Mouse (Mus musculus) lung, postnatal 10 days (tissue): ENCODE measurements around the gene Mettl21a.
"Not testable (repeated sequence)": the region's sequence is repeated elsewhere in the genome, so short reads cannot be mapped to it uniquely, and the experiment has no call there.

Experiments used
- DNase-seq: peaks from one replicate; pipeline ENCODE4 v3.0.0; 2021

Gene Mettl21a

GRCm38 (mm10) chr1:64609976-64610375, 7.1 kb downstream of the Mettl21a start:
- no peak for DNase-seq

DNA sequence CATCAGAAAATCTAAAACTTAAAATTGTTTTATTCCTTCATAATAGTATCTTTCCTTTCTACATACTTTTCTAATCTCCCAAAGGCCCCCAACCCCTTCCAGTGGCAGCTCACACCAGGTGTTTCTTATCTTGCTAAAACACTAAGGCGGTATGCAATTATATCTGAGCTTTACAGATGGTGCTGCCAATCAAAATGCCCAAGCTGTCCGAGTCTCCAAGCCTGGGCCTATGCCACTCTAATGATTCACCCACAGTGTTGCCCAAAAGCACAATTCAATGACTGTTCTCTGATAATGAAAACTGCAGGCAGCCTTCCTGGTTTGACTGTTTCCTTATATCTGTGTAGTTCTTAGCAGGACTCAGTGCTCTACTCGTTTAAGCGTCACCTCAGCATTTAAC, 7.9 kb downstream of the Mettl21a start:
- no peak for DNase-seq

- no peak for DNase-seq
Observed at GRCm38 (mm10) chr1:64603381-64603780, 13.7 kb downstream of the Mettl21a start.

DNA sequence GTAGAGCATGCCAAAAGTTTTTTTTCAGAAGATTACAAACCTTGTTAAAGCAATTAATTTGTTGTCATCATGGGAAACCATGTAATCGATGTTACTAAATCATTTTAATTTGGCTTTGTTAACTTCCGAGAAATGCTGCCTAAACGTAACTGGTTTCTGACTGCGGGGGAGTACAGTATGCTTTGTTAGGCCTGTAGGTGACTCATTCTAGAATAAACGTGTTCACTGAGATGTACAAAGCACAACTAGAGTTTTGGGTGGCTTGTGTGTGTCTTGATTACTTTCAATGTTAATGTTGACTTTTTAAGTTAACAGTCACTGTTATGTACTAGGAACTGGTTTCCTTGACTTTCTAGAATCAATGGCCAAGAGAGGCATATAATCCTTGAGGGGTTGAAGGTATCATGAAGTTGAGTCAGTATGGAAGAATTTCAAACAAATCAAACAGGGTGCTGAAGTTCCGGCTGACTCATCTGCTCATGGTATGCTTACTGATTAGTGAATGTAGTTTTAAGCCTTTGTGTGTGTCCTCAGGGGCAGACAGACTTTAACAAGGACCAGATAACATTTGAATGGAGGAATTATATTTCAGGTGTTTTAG, 15.7 kb downstream of the Mettl21a start:
- DNase-seq, result no peak

DNA sequence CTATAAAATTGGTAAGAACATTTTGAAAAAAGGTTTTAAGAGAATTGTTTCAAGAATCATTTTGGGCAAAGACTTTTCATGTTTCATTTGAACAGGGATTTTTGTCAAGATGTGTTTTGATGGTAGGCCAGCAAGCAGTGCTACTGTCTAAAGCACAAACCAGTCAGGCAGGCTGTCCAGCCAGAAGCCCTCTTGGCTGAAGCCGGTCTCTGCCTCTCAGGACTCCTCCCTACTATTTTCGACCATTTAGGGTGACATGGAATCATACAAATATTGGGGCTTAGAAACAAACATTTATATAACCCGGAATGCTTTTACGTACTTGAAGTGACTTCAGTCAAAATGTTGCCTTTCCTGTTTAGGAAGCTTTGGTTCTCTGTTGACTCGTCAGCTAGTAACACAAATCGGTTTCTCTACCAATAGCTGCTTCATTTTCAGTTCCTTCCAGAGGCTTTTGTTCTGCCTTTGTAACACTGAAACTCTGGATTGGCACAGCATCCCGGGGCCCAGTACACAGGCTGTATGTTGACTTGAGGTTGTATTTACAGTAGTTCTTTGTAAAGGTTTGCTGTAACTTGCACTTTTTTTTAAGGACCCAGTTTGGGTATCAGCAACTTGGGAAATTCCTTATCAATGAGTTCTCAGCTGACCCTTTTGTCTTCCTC, 16.5 kb downstream of the Mettl21a start:
- peak; percentile 31 for DNase-seq

DNA sequence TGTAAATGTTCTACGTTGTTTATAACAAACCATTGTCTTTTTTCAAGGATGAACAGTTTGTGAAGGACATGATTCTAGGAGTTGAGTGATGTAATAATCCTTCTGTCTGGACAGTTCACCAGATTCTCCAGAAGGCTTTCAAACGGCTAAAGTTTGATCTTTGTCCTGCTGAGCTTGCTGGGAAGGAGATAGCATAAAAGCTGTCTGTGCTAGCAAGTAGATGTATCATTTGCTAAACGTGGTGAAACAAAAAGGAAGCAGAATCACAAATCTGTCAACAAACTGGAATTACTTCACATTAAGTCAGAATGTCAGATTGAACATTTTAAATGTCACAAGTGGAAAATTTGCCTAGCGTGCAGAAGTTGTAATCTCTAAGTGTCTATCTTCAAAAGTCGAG, 18.1 kb downstream of the Mettl21a start:
- no peak for DNase-seq

- no peak for DNase-seq
Observed at GRCm38 (mm10) chr1:64578801-64579200, 38.2 kb downstream of the Mettl21a start.

GRCm38 (mm10) chr1:64577911-64578310, 39.1 kb downstream of the Mettl21a start:
- not testable (repeated sequence) for DNase-seq

GRCm38 (mm10) chr1:64576732-64577131, 40.3 kb downstream of the Mettl21a start:
- no peak for DNase-seq

- DNase-seq, result no peak
Observed at GRCm38 (mm10) chr1:64576022-64576421, 41.0 kb downstream of the Mettl21a start.

DNA sequence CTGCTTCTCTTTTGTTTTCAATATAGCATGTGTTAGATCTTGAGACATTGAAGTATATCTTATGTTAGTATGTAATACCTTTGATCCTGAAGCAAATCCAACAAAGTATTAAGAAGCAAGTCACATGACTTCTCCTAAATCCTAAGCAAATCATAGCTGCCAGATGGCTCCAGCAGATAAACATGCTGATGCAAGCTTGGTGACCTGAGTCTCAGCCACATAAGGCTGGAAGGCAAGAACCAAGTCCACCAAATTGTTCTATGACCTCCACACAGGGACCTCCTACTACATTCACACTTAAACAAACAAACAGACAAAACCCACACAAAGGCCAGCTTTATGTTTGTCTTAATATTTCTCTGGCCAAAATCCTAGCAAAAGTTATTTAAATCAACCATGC, 48.8 kb downstream of the Mettl21a start:
- DNase-seq, result no peak

- DNase-seq, result no peak
Observed at GRCm38 (mm10) chr1:64560105-64560504, 56.9 kb downstream of the Mettl21a start.
